Mouse (Mus musculus) Patski (cell line): Measurements from ENCODE around the gene Kif26a. TPM values are rescaled to one million over a fixed set of nuclear protein-coding genes. Genes with fewer than 3 reads are reported as not detected.

Experiments
- ATAC-seq: fragments of 100-300 bp; one replicate; pipeline ENCODE4 v1.8.0; 2021
- CTCF ChIA-PET: fragments of 350-600 bp; sonication (Branson Sonifier 250); formaldehyde crosslinking; loops from one replicate; lab custom pipeline; 2022; ENCODE audit warnings: inconsistent platforms; lab: Charles Lee
- POLR2A ChIA-PET: fragments of 350-600 bp; sonication (Branson Sonifier 250); formaldehyde crosslinking; loops from one replicate; lab custom pipeline; 2022; ENCODE audit warnings: antibody characterized with exemption, inconsistent platforms; lab: Charles Lee
- DNase-seq: peaks from one replicate; pipeline ENCODE4 v3.0.0-alpha.2; 2011; ENCODE audit warnings: low read depth, low spot score
- H3K27me3 ChIP-seq: fragments of 371-371 bp; one replicate; pipeline ENCODE4 v1.5.1; 2021
- CTCF ChIP-seq: fragments of 100-300 bp; IDR thresholded peaks from one replicate; pipeline ENCODE4 v1.5.1; 2021
- in situ Hi-C: fragments of 300-500 bp; cut with MboI; formaldehyde crosslinking; loops from 3 replicates; pipeline ENCODE4 v1.11.1; 2018; ENCODE audit warnings: low pct_unique_long_range_greater_than_20kb, mixed read lengths
- polyA plus RNA-seq: library from polyadenylated mRNA; unstranded; gene quantifications from one replicate; pipeline ENCODE4 v1.2.3, GENCODE M21; 2021

Gene Kif26a
- polyA plus RNA-seq, 1 experiment from 2014 or later: 13.5 TPM

DNA sequence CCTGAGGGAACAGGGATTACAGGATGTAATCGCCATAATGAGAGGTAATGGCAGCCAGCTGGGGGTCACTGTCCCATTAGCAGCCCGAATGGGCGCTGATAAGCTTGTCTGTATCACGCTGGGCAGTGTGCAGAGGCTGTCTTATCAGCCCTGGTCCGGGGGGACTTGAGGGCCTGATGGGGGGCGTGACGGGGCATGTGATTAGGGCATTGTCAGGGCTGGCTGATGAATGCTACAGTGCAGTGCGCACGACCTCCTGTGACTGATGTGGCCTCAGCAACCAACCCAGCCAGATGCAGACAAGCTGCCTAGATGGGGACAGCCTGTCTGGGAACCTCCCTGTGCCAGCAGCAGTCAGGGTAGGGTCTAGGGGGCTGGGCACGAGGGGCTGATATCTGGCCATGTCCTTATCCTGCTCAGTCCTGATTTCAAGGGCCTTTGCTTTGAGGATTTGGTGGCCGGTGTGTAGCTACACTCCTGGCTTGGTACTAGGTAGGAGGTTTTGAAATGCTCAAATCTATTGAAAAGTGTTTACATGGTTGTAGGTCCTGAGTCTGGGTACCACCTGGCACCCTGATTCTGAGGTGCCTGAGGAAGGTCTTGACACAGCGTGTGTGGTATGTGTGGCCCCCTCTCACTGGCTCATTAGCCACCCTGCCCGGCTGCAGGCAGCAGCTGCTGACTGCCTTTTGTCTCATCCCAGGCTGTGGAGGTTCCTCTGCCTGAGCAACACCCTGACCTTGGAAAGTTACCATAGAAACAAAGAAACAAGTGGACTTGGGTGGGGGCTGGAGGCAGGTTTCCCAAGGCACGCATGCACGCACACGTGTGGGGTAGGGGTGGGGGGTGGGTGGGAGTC, 18.2 kb downstream of the Kif26a start:
- H3K27me3 ChIP-seq: no peaks in the 10 kb centered on the region
- in situ Hi-C loops: no loop called here
- ChIA-PET CTCF (no interaction called here), POLR2A (no interaction called here)
- no peak for DNase-seq
- no peak for ATAC-seq
- TF ChIP-seq CTCF: no peak

- in situ Hi-C loops: no loop called here
- H3K27me3 ChIP-seq: no peaks in the 10 kb centered on the region
- DNase-seq: no peak
- ChIA-PET POLR2A (no interaction called here), CTCF (no interaction called here)
- no peak for TF ChIP-seq CTCF
- no peak for ATAC-seq
Observed at GRCm38 (mm10) chr12:112164840-112165219, 18.8 kb downstream of the Kif26a start.

GRCm38 (mm10) chr12:112169240-112169639, 23.2 kb downstream of the Kif26a start:
- DNase-seq (no peak), ATAC-seq (peak; percentile 16)
- in situ Hi-C loops: no loop called here
- CTCF ChIA-PET: no interaction called here
- POLR2A ChIA-PET: no interaction called here
- TF ChIP-seq CTCF: no peak
- no peaks in the 10 kb centered on the region for H3K27me3 ChIP-seq

- in situ Hi-C loops: no loop called here
- ATAC-seq: no peak
- CTCF ChIA-PET: no interaction called here
- no peaks in the 10 kb centered on the region for H3K27me3 ChIP-seq
- DNase-seq: no peak
- TF ChIP-seq CTCF: no peak
- POLR2A ChIA-PET: no interaction called here
Observed at GRCm38 (mm10) chr12:112170671-112171574, 24.9 kb downstream of the Kif26a start.

GRCm38 (mm10) chr12:112171657-112172056, 25.6 kb downstream of the Kif26a start:
- ATAC-seq (no peak), DNase-seq (no peak)
- in situ Hi-C loops: no loop called here
- ChIA-PET POLR2A (no interaction called here), CTCF (interaction anchor here (1.0 kb wide), 1 partner anchor 370 kb away, joined by 3 read pairs; no protein-coding TSS in a partner anchor)
- no peak for TF ChIP-seq CTCF
- H3K27me3 ChIP-seq: no peaks in the 10 kb centered on the region

GRCm38 (mm10) chr12:112172214-112172613, 26.2 kb downstream of the Kif26a start:
- POLR2A ChIA-PET: interaction anchor here (0.9 kb wide), 1 partner anchor 24 kb away, joined by 3 read pairs; no protein-coding TSS in a partner anchor
- ATAC-seq: peak; percentile 83
- in situ Hi-C loops: no loop called here
- DNase-seq: peak; percentile 68
- no peak for TF ChIP-seq CTCF
- H3K27me3 ChIP-seq: no peaks in the 10 kb centered on the region
- CTCF ChIA-PET: interaction anchor here (1.0 kb wide), 1 partner anchor 370 kb away, joined by 3 read pairs; no protein-coding TSS in a partner anchor

GRCm38 (mm10) chr12:112177679-112178078, 31.7 kb downstream of the Kif26a start:
- ChIA-PET CTCF (no interaction called here), POLR2A (no interaction called here)
- in situ Hi-C loops: no loop called here
- no peak for TF ChIP-seq CTCF
- ATAC-seq (no peak), DNase-seq (no peak)
- no peaks in the 10 kb centered on the region for H3K27me3 ChIP-seq

DNA sequence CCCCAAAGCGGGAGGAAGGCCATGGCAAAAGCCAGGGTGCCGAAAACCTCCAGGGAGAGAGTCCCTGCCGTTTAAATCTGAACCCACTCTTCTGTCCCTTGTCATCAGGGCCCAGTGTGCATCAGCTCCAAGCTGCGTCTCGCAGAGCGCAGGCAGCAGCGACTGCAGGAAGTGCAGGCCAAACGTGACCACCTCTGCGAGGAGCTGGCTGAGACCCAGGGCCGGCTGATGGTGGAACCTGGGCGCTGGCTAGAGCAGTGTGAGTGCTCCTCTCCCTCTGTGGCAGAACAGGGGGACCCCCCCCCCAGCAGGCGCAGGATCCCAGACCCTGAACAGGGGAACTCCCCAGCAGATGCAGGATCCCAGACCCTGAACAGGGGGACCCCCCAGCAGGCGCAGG, 33.7 kb downstream of the Kif26a start:
- no peak for DNase-seq
- CTCF ChIA-PET: no interaction called here
- TF ChIP-seq CTCF: no peak
- no peak for ATAC-seq
- no peaks in the 10 kb centered on the region for H3K27me3 ChIP-seq
- in situ Hi-C loops: no loop called here
- POLR2A ChIA-PET: no interaction called here

DNA sequence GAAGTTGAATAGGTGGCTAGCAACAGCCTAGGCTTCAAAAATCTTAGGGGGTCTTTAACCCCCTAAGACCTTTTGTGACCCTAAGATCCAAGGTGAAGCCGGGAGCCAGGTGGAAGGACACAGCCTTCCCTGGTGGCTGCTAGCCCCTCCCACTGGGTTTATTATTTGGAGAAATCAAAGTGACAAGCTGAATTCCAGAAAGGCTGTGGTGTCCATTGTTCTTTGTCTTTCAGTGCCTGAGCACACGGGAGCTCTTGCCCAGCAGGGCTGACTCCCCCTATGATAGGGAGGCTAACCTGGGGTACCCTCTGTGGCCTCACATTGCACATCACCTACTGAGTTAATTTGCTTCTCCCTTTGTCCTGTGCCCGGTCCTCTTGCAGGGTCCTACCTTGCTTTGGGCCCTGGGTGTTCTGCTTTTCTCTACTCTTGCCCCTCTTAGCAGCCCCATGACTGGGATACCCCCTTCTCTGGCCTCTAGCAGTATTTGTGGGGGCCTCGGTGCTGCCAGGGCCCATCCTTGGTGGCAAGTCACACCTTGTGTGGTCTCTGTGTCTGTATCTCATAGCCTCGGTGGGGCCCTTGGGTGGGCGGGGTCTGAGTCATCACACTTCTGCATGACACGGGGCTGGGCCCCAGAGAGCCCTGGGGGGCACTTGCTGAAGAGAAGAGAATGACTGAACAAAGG, 36.1 kb downstream of the Kif26a start:
- POLR2A ChIA-PET: no interaction called here
- CTCF ChIA-PET: interaction anchor here (0.5 kb wide), 1 partner anchor 21 kb away, joined by 3 read pairs; no protein-coding TSS in a partner anchor
- DNase-seq (no peak), ATAC-seq (no peak)
- in situ Hi-C loops: no loop called here
- H3K27me3 ChIP-seq: no peaks in the 10 kb centered on the region
- no peak for TF ChIP-seq CTCF

DNA sequence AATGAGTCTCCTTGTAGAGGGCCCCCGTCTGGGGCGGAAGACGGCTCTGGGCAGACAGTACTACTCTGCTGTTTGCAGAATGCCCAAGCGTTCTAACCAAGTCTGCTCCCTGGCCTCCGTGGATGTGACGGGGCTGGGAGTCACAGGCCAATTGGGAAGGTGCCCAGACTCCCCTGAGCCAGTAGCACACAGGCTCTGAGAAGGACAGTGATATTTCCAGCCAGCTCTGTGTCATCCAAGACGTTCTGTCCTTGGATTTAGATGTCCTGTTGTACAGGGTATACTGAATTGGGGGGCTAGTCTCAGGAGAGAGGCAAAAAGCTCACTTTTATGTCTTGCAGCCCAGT, 36.6 kb downstream of the Kif26a start:
- ChIA-PET POLR2A (no interaction called here), CTCF (no interaction called here)
- no peak for ATAC-seq
- no peaks in the 10 kb centered on the region for H3K27me3 ChIP-seq
- in situ Hi-C loops: no loop called here
- no peak for DNase-seq
- TF ChIP-seq CTCF: no peak
